Mouse (Mus musculus): ENCODE measurements around the gene Smok3a.
"Not testable (repeated sequence)": the region's sequence is repeated elsewhere in the genome, so short reads cannot be mapped to it uniquely, and the experiment has no call there.

GRCm38 (mm10) chr5:138019577-138019976, 1.5 kb upstream of the Smok3a start:
- TF ChIP-seq ZC3H11A (IDR thresholded peaks at IDR 0.05; ENCODE audit: borderline replicate concordance, low read depth, low read length); HCFC1 (IDR thresholded peaks at IDR 0.05; ENCODE audit: borderline replicate concordance, insufficient read depth, low read length); MAFK (IDR thresholded peaks at IDR 0.05; ENCODE audit: insufficient read depth, low read depth, low read length): not testable (repeated sequence)

All from ES-E14 (cell line).